12 mouse cellular contexts compared by ENCODE assay signal in the genomic region with DNA sequence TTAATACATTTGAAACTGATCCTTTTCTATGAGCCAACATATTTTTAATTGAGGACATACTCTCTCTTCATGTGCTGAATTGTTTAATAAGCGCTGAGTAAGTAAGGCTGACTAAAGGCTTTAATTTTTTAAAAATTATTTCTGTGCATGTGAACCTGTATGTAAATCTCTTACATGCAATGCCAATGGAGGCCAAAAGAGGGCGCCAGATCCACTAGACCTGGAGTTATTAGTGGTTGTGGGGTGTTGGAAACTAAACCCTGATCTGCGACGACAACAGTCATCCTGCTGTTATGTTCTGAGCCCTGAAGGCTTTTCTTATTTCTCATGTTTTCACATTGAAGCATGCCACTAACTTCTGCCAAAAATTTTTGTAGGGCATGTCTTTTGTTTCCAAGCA.
DNase-seq lines count a peak whose midpoint lies in the region; ATAC-seq lines count a peak whose summit lies in the region.
"Had no signal": no experiment of that assay in that cellular context is flagged by ENCODE, and none has a peak within 500 bp of the region (broad histone marks: within the 10 kb centered on the region; RNA-seq: fewer than 3 reads in every experiment).

No protein-coding gene starts in this region.

- no peak overlapping the region for H3K27ac ChIP-seq in forebrain, embryonic 11.5 days (ENCODE audit: low read depth, low read length)
- no peak overlapping the region for H3K27ac ChIP-seq in forebrain, embryonic 14.5 days (ENCODE audit: low read depth, low read length)
- no peak overlapping the region for H3K27ac ChIP-seq in liver, embryonic 12.5 days
- H3K27ac ChIP-seq: midbrain, embryonic 12.5 days had no signal

- peaks cover 2% of the 10 kb centered on the region; the same call in 1 of the 2 replicates for H3K4me1 ChIP-seq in forebrain, embryonic 11.5 days (replicated peaks; ENCODE audit: control insufficient read depth, insufficient read depth, low read length)
- H3K4me1 ChIP-seq in forebrain, embryonic 14.5 days (ENCODE audit: control insufficient read depth, insufficient read depth, low read length) = no peaks in the 10 kb centered on the region; the same call in 1 of the 2 replicates
- peaks cover 11% of the 10 kb centered on the region; the same call in 1 of the 2 replicates for H3K4me1 ChIP-seq in liver, embryonic 12.5 days

- H3K4me2 ChIP-seq in forebrain, embryonic 11.5 days (ENCODE audit: low read depth, low read length, severe bottlenecking) = no peak overlapping the region
- no peak overlapping the region for H3K4me2 ChIP-seq in forebrain, embryonic 14.5 days (ENCODE audit: low read length)
- H3K4me2 ChIP-seq in liver, embryonic 12.5 days = no peak overlapping the region
- H3K4me2 ChIP-seq: heart, embryonic 15.5 days; midbrain, embryonic 12.5 days had no signal

- H3K27me3 ChIP-seq in forebrain, embryonic 11.5 days (ENCODE audit: control insufficient read depth, insufficient read depth, low read length) = no peaks in the 10 kb centered on the region
- H3K27me3 ChIP-seq in forebrain, embryonic 14.5 days (replicated peaks; ENCODE audit: control insufficient read depth, insufficient read depth, low read length) = no peaks in the 10 kb centered on the region
- H3K27me3 ChIP-seq in liver, embryonic 12.5 days (replicated peaks) = no peaks in the 10 kb centered on the region
- H3K27me3 ChIP-seq: heart, embryonic 15.5 days; midbrain, embryonic 12.5 days had no signal

- H3K9me3 ChIP-seq in forebrain, embryonic 11.5 days (ENCODE audit: control insufficient read depth, low read length) = no peaks in the 10 kb centered on the region
- no peaks in the 10 kb centered on the region for H3K9me3 ChIP-seq in forebrain, embryonic 14.5 days (replicated peaks; ENCODE audit: control insufficient read depth, low read length)
- H3K9me3 ChIP-seq in liver, embryonic 12.5 days (replicated peaks) = no peaks in the 10 kb centered on the region
- H3K9me3 ChIP-seq: heart, embryonic 15.5 days; midbrain, embryonic 12.5 days had no signal

- no peak overlapping the region for H3K4me3 ChIP-seq in forebrain, embryonic 11.5 days (ENCODE audit: low read depth, low read length)
- H3K4me3 ChIP-seq in forebrain, embryonic 14.5 days (ENCODE audit: low read depth, low read length) = no peak overlapping the region
- no peak overlapping the region for H3K4me3 ChIP-seq in liver, embryonic 12.5 days
- H3K4me3 ChIP-seq: heart, embryonic 15.5 days; midbrain, embryonic 12.5 days had no signal

- 59% methylated on average over 4 of the region's 4 CpGs for WGBS in forebrain, embryonic 11.5 days
- 64% methylated on average over 4 of the region's 4 CpGs for WGBS in forebrain, embryonic 14.5 days
- 50% methylated on average over 4 of the region's 4 CpGs for WGBS in liver, embryonic 12.5 days (ENCODE audit: insufficient replicate concordance)

- no peak overlapping the region for H3K9ac ChIP-seq in forebrain, embryonic 11.5 days (ENCODE audit: low read length)
- no peak overlapping the region for H3K9ac ChIP-seq in forebrain, embryonic 14.5 days (ENCODE audit: low read length)
- no peak overlapping the region for H3K9ac ChIP-seq in liver, embryonic 12.5 days
- H3K9ac ChIP-seq: heart, embryonic 15.5 days; midbrain, embryonic 12.5 days had no signal

- H3K36me3 ChIP-seq in forebrain, embryonic 11.5 days (ENCODE audit: control insufficient read depth, insufficient read depth, low read length) = no peaks in the 10 kb centered on the region
- no peaks in the 10 kb centered on the region for H3K36me3 ChIP-seq in forebrain, embryonic 14.5 days (ENCODE audit: control insufficient read depth, insufficient read depth, low read length)
- no peaks in the 10 kb centered on the region for H3K36me3 ChIP-seq in liver, embryonic 12.5 days
- H3K36me3 ChIP-seq: G1E; heart, embryonic 15.5 days; midbrain, embryonic 12.5 days had no signal

- peak; percentile 47 for DNase-seq in forebrain, embryonic 11.5 days (ENCODE audit: low spot score)
- DNase-seq in forebrain, embryonic 14.5 days (ENCODE audit: low spot score) = no peak
- peak; percentile 47 for DNase-seq in liver
- peak; percentile 62 for DNase-seq in R1 (ENCODE audit: low read depth, low spot score)
- DNase-seq in retina, postnatal 1 day = peak; percentile 17
- DNase-seq in layer of hippocampus, adult 11-12 months (ENCODE audit: low spot score) = no peak
- DNase-seq in right cerebral cortex, postnatal 36 days (ENCODE audit: low spot score in 2 of 2) = no peak
- DNase-seq: cerebellum, adult 18-20 months had no signal

- ATAC-seq in forebrain, embryonic 11.5 days (replicated peaks; ENCODE audit: low FRiP score) = no peak
- no peak for ATAC-seq in forebrain, embryonic 14.5 days
- ATAC-seq in liver, embryonic 12.5 days = no peak

Comparison
In these comparisons a context has a peak if more than half of its experiments do, and no peak if none do; other contexts are left out.
1. DNase-seq: peak in forebrain, embryonic 11.5 days (single experiment), liver (single experiment), R1 (single experiment) and retina, postnatal 1 day (single experiment); none in forebrain, embryonic 14.5 days (single experiment), layer of hippocampus, adult 11-12 months (single experiment) and right cerebral cortex, postnatal 36 days (0 of 2).